Mouse (Mus musculus) heart, embryonic 10.5 days (tissue): Measurements from ENCODE around the gene Fbxw11. TPM values are rescaled to one million over a fixed set of nuclear protein-coding genes. Genes with fewer than 3 reads are reported as not detected.
"Not testable (repeated sequence)": the region's sequence is repeated elsewhere in the genome, so short reads cannot be mapped to it uniquely, and the experiment has no call there.

Experiments used
- DNase-seq: peaks from one replicate; pipeline ENCODE4 v3.0.0-alpha.2; 2017; ENCODE audit warnings: low spot score
- H3K27ac ChIP-seq: fragments of 300-500 bp; sonication (generic); 2 replicates; pipeline ENCODE4 v1.5.1; 2016; ENCODE audit warnings: mild to moderate bottlenecking
- H3K27me3 ChIP-seq: fragments of 300-500 bp; sonication (generic); 2 replicates; pipeline ENCODE4 v1.6.1; 2016; ENCODE audit warnings: mild to moderate bottlenecking; ENCODE audit not compliant: poor library complexity, insufficient read depth, severe bottlenecking
- H3K36me3 ChIP-seq: fragments of 300-500 bp; sonication (generic); 2 replicates; pipeline ENCODE4 v1.6.1; 2016; ENCODE audit warnings: mild to moderate bottlenecking, moderate library complexity
- H3K4me1 ChIP-seq: fragments of 300-500 bp; sonication (generic); 2 replicates; pipeline ENCODE4 v1.6.1; 2016; ENCODE audit warnings: mild to moderate bottlenecking
- H3K4me3 ChIP-seq: fragments of 300-500 bp; sonication (generic); 2 replicates; pipeline ENCODE4 v1.5.1; 2016; ENCODE audit warnings: mild to moderate bottlenecking, moderate library complexity
- H3K9me3 ChIP-seq: fragments of 300-500 bp; sonication (generic); 2 replicates; pipeline ENCODE4 v1.6.1; 2016; ENCODE audit warnings: mild to moderate bottlenecking, moderate library complexity
- WGBS: fragments of 180-500 bp; shearing (Covaris S2); methylation state at CpG from one replicate; pipeline ENCODE4 v1.1.7; 2016; 5-methylcytosine and 5-hydroxymethylcytosine counted together
- polyA plus RNA-seq: library from polyadenylated mRNA; unstranded; fragments of >200 nt; fragmentation: Nextera tagmentation; extraction: Ambion mirVana; gene quantifications from 2 replicates; pipeline ENCODE4 v1.2.1, GENCODE M21; 2016

The Fbxw11 gene
- polyA plus RNA-seq, 1 experiment from 2014 or later, result 61.1 TPM

DNA sequence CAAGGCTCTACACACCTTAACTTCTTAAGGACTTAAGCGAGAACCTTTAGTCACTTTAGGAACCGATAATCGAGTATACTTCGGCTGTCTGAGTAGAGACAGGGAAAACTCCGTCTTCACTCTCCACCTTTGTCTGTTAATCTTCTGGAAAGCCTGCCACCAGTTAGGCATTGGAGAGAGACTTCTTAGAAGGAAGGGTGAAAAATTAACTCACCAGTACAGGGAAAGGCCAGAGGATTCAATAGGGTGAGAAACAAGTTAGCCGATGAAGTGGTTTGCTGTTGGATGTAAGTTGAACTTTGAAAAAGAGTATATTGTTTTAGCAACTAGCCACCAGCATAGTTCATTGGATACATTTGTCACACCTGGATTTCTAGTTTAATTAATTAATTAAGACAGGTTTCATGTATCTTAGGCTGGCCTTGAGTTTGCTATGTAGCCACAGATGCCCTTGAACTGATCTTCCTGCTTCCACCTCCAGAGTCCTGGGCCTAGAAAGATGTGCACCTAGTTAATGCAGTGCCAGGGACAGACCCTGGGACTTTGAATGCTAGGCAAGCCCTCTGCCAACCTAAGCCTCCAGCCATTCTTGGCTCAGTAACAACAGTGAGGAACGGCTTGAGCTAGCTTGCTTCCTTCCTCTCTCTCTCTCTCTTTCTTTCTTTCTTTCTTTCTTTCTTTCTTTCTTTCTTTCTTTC is 8.5 kb downstream of the Fbxw11 start:
- no peak for DNase-seq
- H3K27me3 ChIP-seq, result no peaks in the 10 kb centered on the region
- no peak overlapping the region for H3K4me3 ChIP-seq
- no peaks in the 10 kb centered on the region for H3K9me3 ChIP-seq
- 89% methylated on average over 7 of the region's 7 CpGs for WGBS
- peaks cover 19% of the 10 kb centered on the region for H3K4me1 ChIP-seq
- peaks cover 5% of the 10 kb centered on the region; the same call in 1 of the 2 replicates for H3K36me3 ChIP-seq
- no peak overlapping the region for H3K27ac ChIP-seq

DNA sequence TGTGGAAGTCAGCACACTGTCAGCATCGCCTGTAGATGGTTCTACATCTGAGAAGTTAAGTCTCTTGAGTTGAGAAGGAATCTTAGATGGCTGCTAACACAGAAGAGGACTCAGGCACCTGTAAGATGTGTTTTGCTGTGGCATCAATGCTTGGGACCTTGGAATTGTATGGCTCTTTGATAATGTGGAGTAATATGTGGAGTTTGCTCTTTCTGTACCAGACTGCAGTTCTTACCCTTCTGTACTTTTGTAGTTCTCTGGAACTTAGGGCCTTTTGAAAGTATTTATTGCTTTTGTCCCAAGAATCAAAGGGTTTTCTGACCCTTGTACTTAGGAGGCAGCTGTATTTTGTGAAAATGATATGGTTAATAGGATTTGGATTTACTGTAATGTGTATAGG is 9.2 kb downstream of the Fbxw11 start:
- peaks cover 19% of the 10 kb centered on the region for H3K4me1 ChIP-seq
- H3K4me3 ChIP-seq, result no peak overlapping the region
- DNase-seq, result no peak
- H3K27ac ChIP-seq, result no peak overlapping the region
- no peaks in the 10 kb centered on the region for H3K27me3 ChIP-seq
- WGBS, result 83% methylated on average over 1 of the region's 1 CpGs
- no peaks in the 10 kb centered on the region for H3K9me3 ChIP-seq
- H3K36me3 ChIP-seq, result peaks cover 5% of the 10 kb centered on the region; the same call in 1 of the 2 replicates

DNA sequence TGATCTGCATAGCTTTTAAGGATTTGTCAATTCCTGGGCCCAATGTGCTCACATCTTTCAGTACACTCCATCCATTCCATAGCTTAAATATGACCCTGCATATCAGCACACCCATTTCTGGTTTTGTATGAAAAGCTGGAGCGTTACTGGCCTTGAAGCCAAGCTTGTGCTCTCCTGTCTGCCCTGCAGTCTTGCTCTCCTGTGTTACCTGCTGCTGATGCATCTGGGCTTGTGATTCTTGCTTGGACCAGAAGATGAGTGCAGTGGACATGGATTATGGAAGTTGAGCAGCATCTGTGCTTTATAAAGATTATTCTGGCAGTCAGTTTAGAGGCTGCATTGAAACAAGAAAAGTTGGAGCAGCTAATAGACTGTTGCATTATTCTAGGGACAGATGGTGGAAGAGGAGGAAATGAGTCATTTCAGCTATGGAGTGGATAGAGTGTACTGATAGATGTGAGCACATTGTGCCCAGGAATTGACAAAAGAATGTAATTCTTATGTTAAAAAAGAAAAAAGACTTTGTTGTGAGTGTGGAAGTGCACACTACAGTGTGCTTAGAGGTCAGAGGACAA is 19.6 kb downstream of the Fbxw11 start:
- no peak for DNase-seq

DNA sequence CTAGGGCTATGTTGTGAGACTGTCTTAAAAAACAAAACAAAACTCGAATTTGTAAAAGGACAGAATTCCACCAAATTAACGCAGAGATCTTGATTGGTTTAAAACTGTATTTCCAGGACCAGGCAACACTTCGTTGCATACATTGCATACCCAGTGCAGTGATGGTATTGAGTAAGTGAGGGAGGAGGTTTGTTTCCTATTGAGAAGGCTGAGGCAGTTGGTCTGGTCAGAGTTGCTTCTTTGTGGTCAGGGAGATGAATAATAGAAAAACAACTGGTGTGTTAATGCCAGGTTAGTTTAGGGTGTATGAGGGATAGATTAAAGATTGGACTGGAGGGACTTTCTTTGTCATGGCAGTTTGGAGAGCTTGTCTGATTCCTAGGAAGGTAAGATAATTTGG is 23.1 kb downstream of the Fbxw11 start:
- WGBS, result 87% methylated on average over 3 of the region's 3 CpGs

More for the DNA sequence above, 19.6 kb downstream of the Fbxw11 start:
- no peaks in the 10 kb centered on the region for H3K9me3 ChIP-seq
- peaks cover 6% of the 10 kb centered on the region; the same call in 1 of the 2 replicates for H3K4me1 ChIP-seq
- no peak overlapping the region for H3K4me3 ChIP-seq
- 90% methylated on average over 1 of the region's 1 CpGs for WGBS
- H3K27me3 ChIP-seq, result no peaks in the 10 kb centered on the region
- 0 out of 2 replicates have a peak, but pooled peaks cover 2% of the 10 kb centered on the region for H3K36me3 ChIP-seq
- no peak overlapping the region for H3K27ac ChIP-seq

DNA sequence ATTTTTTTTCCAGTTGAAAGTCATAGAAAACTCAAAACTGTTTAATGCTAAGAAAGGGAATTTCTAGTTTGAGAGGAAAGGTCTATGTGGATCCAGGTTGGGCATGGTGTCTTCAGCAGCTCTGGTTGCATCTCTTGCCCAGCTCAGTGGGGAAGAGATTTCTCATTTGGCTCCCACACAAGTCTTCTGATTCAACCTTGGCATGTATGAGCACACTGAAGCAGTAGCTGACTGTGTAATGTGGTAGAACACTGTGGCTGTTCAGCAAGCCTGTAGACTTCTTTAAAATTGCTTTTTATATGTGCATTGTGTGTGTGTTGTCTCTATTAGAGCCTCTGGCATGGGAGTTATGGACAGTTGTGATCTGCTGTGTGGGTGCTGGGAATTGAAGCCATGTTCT is 24.5 kb downstream of the Fbxw11 start:
- no peak for DNase-seq
- Histone ChIP-seq H3K36me3 (no peaks in the 10 kb centered on the region), H3K27ac (no peak overlapping the region), H3K4me3 (no peak overlapping the region), H3K27me3 (no peaks in the 10 kb centered on the region), H3K9me3 (no peaks in the 10 kb centered on the region), H3K4me1 (peaks cover 27% of the 10 kb centered on the region)

More for the DNA sequence above, 23.1 kb downstream of the Fbxw11 start:
- no peak overlapping the region for H3K27ac ChIP-seq
- no peak for DNase-seq
- H3K9me3 ChIP-seq, result no peaks in the 10 kb centered on the region
- no peaks in the 10 kb centered on the region for H3K27me3 ChIP-seq
- H3K4me3 ChIP-seq, result no peak overlapping the region
- H3K36me3 ChIP-seq, result 0 out of 2 replicates have a peak, but pooled peaks cover 2% of the 10 kb centered on the region
- peaks cover 19% of the 10 kb centered on the region for H3K4me1 ChIP-seq

DNA sequence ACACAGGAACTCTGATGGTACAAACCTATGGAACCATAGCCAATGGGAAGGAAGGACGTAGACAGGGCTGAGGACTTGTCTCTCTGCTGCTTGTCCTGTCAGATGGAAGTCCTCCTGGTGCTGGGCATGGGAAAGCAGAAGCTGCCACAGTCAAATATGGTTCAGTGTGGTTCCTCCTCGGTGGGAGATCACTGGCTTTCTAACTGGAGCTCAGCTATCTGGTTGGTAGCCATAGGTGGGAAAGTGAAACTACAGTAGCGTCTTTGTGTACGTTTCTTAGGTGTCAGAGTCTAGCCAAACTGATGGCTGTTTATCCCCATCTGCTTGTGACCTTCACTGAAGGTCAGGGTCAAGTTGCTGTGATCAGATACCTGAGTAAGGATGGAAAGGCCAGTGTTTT is 29.0 kb downstream of the Fbxw11 start:
- H3K27me3 ChIP-seq, result no peaks in the 10 kb centered on the region
- H3K4me3 ChIP-seq, result no peak overlapping the region
- no peak for DNase-seq
- 85% methylated on average over 4 of the region's 4 CpGs for whole genome bisulfite sequencing
- H3K4me1 ChIP-seq, result peaks cover 24% of the 10 kb centered on the region
- no peaks in the 10 kb centered on the region for H3K36me3 ChIP-seq
- H3K9me3 ChIP-seq, result no peaks in the 10 kb centered on the region
- H3K27ac ChIP-seq, result no peak overlapping the region

DNA sequence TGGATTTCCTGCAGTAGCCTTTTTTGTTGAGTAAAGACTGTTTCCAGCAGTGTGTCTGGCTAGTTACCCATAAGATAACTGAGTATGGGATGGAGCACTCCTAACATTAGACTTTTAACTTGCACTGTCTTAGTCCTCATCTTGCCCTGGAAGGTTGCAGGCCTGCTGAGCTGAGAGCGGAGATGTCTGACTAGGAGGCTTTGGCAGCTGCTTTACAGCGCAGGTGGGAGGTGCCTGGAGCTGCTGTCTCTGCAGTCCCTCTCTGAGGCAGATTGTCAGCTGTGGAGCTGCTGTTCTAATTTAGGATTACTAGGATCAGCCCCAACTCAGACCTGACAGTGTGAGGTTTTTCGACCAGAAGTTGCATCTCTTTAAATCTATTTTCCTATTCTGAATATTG is 34.3 kb downstream of the Fbxw11 start:
- H3K9me3 ChIP-seq, result no peaks in the 10 kb centered on the region
- H3K4me1 ChIP-seq, result peaks cover 36% of the 10 kb centered on the region
- H3K27me3 ChIP-seq, result no peaks in the 10 kb centered on the region
- no peak for DNase-seq
- H3K4me3 ChIP-seq, result no peak overlapping the region
- H3K27ac ChIP-seq, result no peak overlapping the region
- no peaks in the 10 kb centered on the region for H3K36me3 ChIP-seq
- 36% methylated on average over 3 of the region's 3 CpGs for WGBS

DNA sequence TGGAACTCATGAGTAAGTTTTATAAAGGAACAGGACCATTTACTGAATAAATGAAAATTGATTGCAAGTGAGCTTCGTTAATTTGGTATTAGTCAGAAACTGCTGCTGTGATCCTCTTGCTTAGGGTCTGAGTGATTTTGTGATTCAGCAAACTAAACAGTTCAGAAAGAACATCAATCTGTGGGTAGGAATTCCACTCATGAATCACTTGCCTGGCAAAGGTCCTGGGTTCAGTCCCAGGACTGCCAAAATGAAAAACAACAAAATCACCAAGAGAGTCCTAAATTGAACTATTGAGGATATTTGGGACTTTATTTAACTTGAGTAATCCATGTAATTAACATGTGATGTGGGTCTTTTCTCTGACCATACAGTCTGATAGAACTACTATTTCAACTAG is 35.3 kb downstream of the Fbxw11 start:
- Histone ChIP-seq H3K27me3 (no peaks in the 10 kb centered on the region), H3K4me1 (peaks cover 40% of the 10 kb centered on the region), H3K4me3 (no peak overlapping the region), H3K27ac (no peak overlapping the region), H3K36me3 (no peaks in the 10 kb centered on the region), H3K9me3 (no peaks in the 10 kb centered on the region)
- no peak for DNase-seq
- 86% methylated on average over 1 of the region's 1 CpGs for WGBS

DNA sequence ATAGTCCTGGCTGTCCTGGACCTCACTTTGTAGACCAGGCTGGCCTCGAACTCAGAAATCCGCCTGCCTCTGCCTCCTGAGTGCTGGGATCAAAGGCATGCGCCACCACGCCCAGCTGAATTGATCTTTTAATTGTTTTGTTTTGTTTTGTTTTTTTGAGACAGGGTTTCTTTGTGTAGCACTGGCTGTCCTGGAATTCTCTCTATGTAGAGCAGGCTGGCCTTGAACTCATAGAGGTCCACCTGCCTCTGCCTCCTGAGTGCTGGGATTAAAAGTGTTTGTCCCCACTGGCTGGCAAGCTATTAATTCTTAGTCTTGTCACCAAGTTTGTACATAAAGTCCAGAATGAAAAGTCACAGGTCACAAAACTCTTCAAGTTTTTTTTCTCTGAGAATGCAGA is 36.6 kb downstream of the Fbxw11 start:
- H3K36me3 ChIP-seq, DNase-seq, H3K4me3 ChIP-seq, H3K27me3 ChIP-seq, H3K9me3 ChIP-seq, H3K27ac ChIP-seq: not testable (repeated sequence)
- H3K4me1 ChIP-seq, result peaks cover 46% of the 10 kb centered on the region
- 94% methylated on average over 4 of the region's 4 CpGs for WGBS

DNA sequence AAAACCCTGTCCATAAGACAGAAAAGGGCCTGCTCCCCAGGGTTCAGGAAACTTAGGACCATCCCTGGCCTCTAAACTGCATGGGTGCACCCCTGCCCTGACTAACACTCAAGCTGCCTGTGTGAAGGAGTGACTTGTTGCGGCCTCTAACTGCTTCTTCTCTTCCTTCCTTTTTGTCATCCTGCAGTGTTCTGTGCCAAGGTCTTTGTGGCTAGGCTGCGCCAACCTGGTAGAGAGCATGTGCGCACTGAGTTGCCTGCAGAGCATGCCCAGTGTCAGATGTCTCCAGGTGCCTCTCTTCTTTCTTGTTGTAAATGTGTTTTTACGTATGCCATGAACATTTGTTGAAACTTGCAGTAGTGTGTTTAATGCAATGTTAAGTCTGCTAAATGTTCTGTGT is 37.5 kb downstream of the Fbxw11 start:
- Histone ChIP-seq H3K9me3 (no peaks in the 10 kb centered on the region), H3K27ac (0 out of 2 replicates have a peak overlapping the region, but pooled peaks have one; percentile 22), H3K4me1 (peaks cover 46% of the 10 kb centered on the region), H3K27me3 (no peaks in the 10 kb centered on the region), H3K4me3 (no peak overlapping the region), H3K36me3 (no peaks in the 10 kb centered on the region)
- DNase-seq, result no peak
- WGBS, result 79% methylated on average over 4 of the region's 4 CpGs

DNA sequence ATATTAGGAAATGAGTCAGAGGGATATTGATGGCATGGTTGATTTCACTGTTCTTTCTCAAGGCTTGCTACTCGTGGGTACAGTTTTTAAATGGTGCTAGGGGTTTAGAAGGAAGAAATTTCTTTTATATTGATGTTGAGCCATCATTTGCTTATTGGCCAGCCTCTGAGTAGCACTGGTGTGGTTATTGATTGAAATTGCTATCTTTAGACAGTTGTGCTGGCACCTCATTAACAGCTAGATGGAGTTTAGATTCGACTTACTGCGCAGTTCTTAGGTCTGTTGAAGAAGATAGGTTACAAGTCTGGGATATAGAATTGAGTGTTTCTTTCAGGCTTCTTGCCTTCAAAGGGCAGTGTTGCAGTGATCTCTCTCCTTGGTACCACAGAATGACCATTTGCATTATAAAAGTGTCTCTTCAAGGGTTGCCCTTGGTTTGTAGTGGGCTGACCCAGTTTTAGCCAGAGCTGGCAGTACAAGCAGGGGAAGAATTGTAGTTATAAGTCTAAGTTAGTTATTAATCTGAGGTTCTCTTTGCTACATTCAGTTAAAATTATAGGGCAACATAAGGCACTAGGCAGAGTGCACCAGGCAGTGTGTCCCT is 38.8 kb downstream of the Fbxw11 start:
- H3K27me3 ChIP-seq, result no peaks in the 10 kb centered on the region
- no peaks in the 10 kb centered on the region for H3K36me3 ChIP-seq
- no peak overlapping the region for H3K4me3 ChIP-seq
- no peak for DNase-seq
- 77% methylated on average over 3 of the region's 3 CpGs for WGBS
- H3K27ac ChIP-seq, result no peak overlapping the region
- H3K9me3 ChIP-seq, result no peaks in the 10 kb centered on the region
- H3K4me1 ChIP-seq, result peaks cover 46% of the 10 kb centered on the region

DNA sequence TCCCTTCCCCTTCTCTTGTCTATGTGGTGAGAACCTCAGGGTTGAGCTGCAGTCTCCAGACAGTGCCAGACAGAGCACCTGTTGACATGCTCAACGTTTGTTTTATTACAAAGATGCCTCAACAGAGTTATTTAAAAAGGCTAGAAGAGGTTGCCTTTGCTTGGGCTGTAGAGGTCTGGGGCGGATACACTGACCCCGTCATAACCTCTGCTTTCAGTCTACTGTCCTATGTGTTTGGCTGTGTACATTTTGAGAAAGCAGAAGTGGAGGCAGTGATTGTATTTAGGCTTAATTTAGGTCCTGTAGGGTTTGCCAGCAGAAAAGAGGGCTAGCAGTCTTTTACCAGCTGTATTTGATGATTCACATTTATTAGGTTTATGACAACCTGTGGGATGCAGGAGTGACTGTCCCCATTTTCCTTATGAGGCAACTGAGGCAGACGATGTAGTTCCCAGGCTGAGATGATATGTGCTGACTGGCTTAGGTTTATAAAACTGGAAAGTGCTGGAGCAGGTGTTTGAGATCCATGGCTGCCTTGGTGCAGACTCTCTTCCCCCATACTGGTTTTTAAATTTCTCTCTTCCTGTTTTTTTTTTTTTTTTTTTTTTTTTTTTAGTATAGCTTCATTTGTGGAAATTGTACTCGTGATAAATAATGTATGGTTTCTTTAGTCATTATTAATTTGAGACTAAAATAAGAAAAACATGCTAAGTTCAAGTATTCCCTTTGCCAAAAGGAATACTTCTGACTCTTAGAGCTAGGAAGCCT is 40.0 kb downstream of the Fbxw11 start:
- no peak overlapping the region for H3K4me3 ChIP-seq
- no peak overlapping the region for H3K27ac ChIP-seq
- no peaks in the 10 kb centered on the region for H3K27me3 ChIP-seq
- 86% methylated on average over 5 of the region's 5 CpGs for WGBS
- H3K36me3 ChIP-seq, result no peaks in the 10 kb centered on the region
- H3K4me1 ChIP-seq, result peaks cover 40% of the 10 kb centered on the region
- DNase-seq, result no peak
- no peaks in the 10 kb centered on the region for H3K9me3 ChIP-seq
